31 mouse cellular contexts compared by ENCODE assay signal in the genomic region with DNA sequence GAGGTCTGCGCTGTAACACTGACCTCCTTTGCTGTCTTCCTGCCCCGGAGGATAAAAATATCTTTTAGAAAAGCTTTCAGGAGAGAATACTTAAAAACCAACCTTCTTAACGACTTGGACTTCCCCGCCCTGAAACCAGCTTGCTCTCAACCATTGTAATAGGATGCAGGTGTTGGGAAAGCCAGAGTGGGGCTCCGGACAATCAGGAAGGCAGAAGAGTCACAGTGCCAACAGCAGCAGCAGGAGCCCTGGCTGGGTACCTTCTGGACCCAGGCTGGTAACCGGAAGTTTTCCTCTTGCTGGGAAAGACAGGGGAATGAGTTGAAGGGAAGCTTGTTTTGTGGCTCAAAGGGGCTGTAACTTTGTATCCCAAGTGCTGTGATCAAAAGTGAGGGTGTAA. TPM values are rescaled to one million over a fixed set of nuclear protein-coding genes. Genes with fewer than 3 reads are reported as not detected.
DNase-seq lines count a peak whose midpoint lies in the region; ATAC-seq and TF ChIP-seq lines count a peak whose summit lies in the region.
"Had no signal": no experiment of that assay in that cellular context is flagged by ENCODE, and none has a peak within 500 bp of the region (broad histone marks: within the 10 kb centered on the region; RNA-seq: fewer than 3 reads in every experiment).

No protein-coding gene starts in this region.

- TF ChIP-seq CTCF in cerebellum, adult 2 months (IDR thresholded peaks at IDR 0.05; ENCODE audit: borderline replicate concordance, insufficient read depth, low read depth, low read length) = no peak

- no peaks in the 10 kb centered on the region for H3K27me3 ChIP-seq in cerebellum, adult 2 months (ENCODE audit: control insufficient read depth, insufficient read depth, low read length)
- peaks cover 9% of the 10 kb centered on the region for H3K27me3 ChIP-seq in embryonic facial prominence, embryonic 13.5 days
- H3K27me3 ChIP-seq in embryonic facial prominence, embryonic 10.5 days (replicated peaks; ENCODE audit: low read depth, poor library complexity, severe bottlenecking) = peaks cover 20% of the 10 kb centered on the region
- H3K27me3 ChIP-seq: intestine, embryonic 15.5 days had no signal

- no peak for TF ChIP-seq POLR2A in cerebellum, adult 2 months (IDR thresholded peaks at IDR 0.05; ENCODE audit: borderline replicate concordance, insufficient read depth, low read length)

- peak overlapping the region; percentile 9; the same call in 1 of the 2 replicates for H3K4me2 ChIP-seq in embryonic facial prominence, embryonic 13.5 days
- H3K4me2 ChIP-seq: forebrain, embryonic 15.5 days; heart, embryonic 15.5 days; intestine, embryonic 15.5 days; neural tube, embryonic 12.5 days had no signal

- ATAC-seq in embryonic facial prominence, embryonic 13.5 days (ENCODE audit: insufficient number of reproducible peaks, insufficient read depth, low FRiP score, low TSS enrichment, low read depth) = no peak
- ATAC-seq: forebrain, embryonic 15.5 days; hindbrain, embryonic 16.5 days; intestine, embryonic 15.5 days had no signal

- no peak overlapping the region for H3K9ac ChIP-seq in embryonic facial prominence, embryonic 13.5 days
- H3K9ac ChIP-seq: forebrain, embryonic 15.5 days; heart, embryonic 15.5 days; intestine, embryonic 15.5 days; liver, embryonic 14.5 days; neural tube, embryonic 12.5 days had no signal

- H3K4me3 ChIP-seq in cerebellum, adult 2 months (replicated peaks; ENCODE audit: insufficient read depth, low read depth, low read length) = no peak overlapping the region
- H3K4me3 ChIP-seq in embryonic facial prominence, embryonic 13.5 days = no peak overlapping the region
- no peak overlapping the region for H3K4me3 ChIP-seq in embryonic facial prominence, embryonic 10.5 days
- H3K4me3 ChIP-seq: forebrain, embryonic 10.5 days; forebrain, embryonic 15.5 days; heart, embryonic 10.5 days; heart, embryonic 15.5 days; intestine, embryonic 15.5 days; layer of hippocampus, adult 2 months; left cerebral cortex, adult 2 months; midbrain, embryonic 10.5 days; myocyte; neural tube, embryonic 12.5 days had no signal

- no peaks in the 10 kb centered on the region; the same call in 1 of the 2 replicates for H3K4me1 ChIP-seq in cerebellum, adult 2 months (ENCODE audit: control insufficient read depth, insufficient read depth, low read length)
- peaks cover 11% of the 10 kb centered on the region for H3K4me1 ChIP-seq in embryonic facial prominence, embryonic 13.5 days
- H3K4me1 ChIP-seq in embryonic facial prominence, embryonic 10.5 days = peaks cover 12% of the 10 kb centered on the region
- H3K4me1 ChIP-seq: forebrain, embryonic 10.5 days; forebrain, embryonic 15.5 days; midbrain, embryonic 10.5 days; neural tube, embryonic 12.5 days had no signal

- no peak overlapping the region for H3K27ac ChIP-seq in cerebellum, adult 2 months (ENCODE audit: insufficient read depth, low read length)
- no peak overlapping the region for H3K27ac ChIP-seq in embryonic facial prominence, embryonic 13.5 days
- no peak overlapping the region for H3K27ac ChIP-seq in embryonic facial prominence, embryonic 10.5 days (replicated peaks)
- H3K27ac ChIP-seq: forebrain, embryonic 10.5 days; forebrain, embryonic 15.5 days; heart, embryonic 10.5 days; heart, embryonic 15.5 days; intestine, embryonic 15.5 days; layer of hippocampus, adult 2 months; left cerebral cortex, adult 2 months; liver, embryonic 14.5 days; macrophage; midbrain, embryonic 10.5 days; neural tube, embryonic 12.5 days had no signal

- peak; percentile 18 to 36 for DNase-seq in cerebellum, adult 2 months
- no peak for DNase-seq in cerebellum, adult 11-12 months
- DNase-seq in embryonic facial prominence, embryonic 10.5 days (ENCODE audit: low spot score) = no peak
- DNase-seq in testis, postnatal 14 days (ENCODE audit: low spot score) = peak; percentile 36
- no peak for DNase-seq in testis, postnatal 10 days (ENCODE audit: low spot score)
- DNase-seq in c-Kit-positive CD71-positive TER-119-positive erythroid progenitor cells, embryonic 14.5 days (ENCODE audit: low spot score) = no peak
- DNase-seq: adrenal gland, postnatal 14 days; gastrocnemius, postnatal 25 days; heart, adult 11 months; kidney, adult 2 months; kidney, postnatal 36 days; liver; lung, adult 2 months; lung, postnatal 10 days; thymus, adult 18-20 months; thymus, postnatal 25 days had no signal

- no peaks in the 10 kb centered on the region for H3K9me3 ChIP-seq in embryonic facial prominence, embryonic 13.5 days
- no peaks in the 10 kb centered on the region for H3K9me3 ChIP-seq in embryonic facial prominence, embryonic 10.5 days
- H3K9me3 ChIP-seq: forebrain, embryonic 10.5 days; forebrain, embryonic 15.5 days; G1E; heart, embryonic 10.5 days; heart, embryonic 15.5 days; intestine, embryonic 15.5 days; midbrain, embryonic 10.5 days; neural tube, embryonic 12.5 days had no signal

- 15% methylated on average over 6 of the region's 6 CpGs for WGBS in cerebellum, adult 2 months
- WGBS in embryonic facial prominence, embryonic 13.5 days = 24% methylated on average over 6 of the region's 6 CpGs
- 47% methylated on average over 6 of the region's 6 CpGs for WGBS in embryonic facial prominence, embryonic 10.5 days

- H3K36me3 ChIP-seq in embryonic facial prominence, embryonic 13.5 days = no peaks in the 10 kb centered on the region
- no peaks in the 10 kb centered on the region for H3K36me3 ChIP-seq in embryonic facial prominence, embryonic 10.5 days (replicated peaks)
- H3K36me3 ChIP-seq: forebrain, embryonic 10.5 days; forebrain, embryonic 15.5 days; G1E; heart, embryonic 10.5 days; heart, embryonic 15.5 days; intestine, embryonic 15.5 days; midbrain, embryonic 10.5 days; neural tube, embryonic 12.5 days had no signal

RNA-seq across cellular contexts. Expression of gene Slc6a4, which starts 8.2 kb away (rescaled TPM):
- polyA plus RNA-seq in cerebellum, adult 2 months (2012; rRNA removed) = 4.7 and 4.8 TPM in 2 replicates
- polyA plus RNA-seq in embryonic facial prominence, embryonic 13.5 days (2015; fragmentation: Nextera tagmentation; extraction: Ambion mirVana) = 0.89 and 0.91 TPM in 2 replicates
- polyA plus RNA-seq in embryonic facial prominence, embryonic 10.5 days (2016; fragmentation: Nextera tagmentation; extraction: Ambion mirVana) = 0.46 and 0.59 TPM in 2 replicates
- polyA plus RNA-seq: G1E, myocyte had no signal

Comparison
In these comparisons a context has a peak if more than half of its experiments do, and no peak if none do; other contexts are left out.
1. DNase-seq: peak in cerebellum, adult 2 months (2 of 2) and testis, postnatal 14 days (single experiment); none in cerebellum, adult 11-12 months (single experiment), embryonic facial prominence, embryonic 10.5 days (single experiment), testis, postnatal 10 days (single experiment) and c-Kit-positive CD71-positive TER-119-positive erythroid progenitor cells, embryonic 14.5 days (single experiment).